Mouse (Mus musculus): ENCODE results near the gene Rpf2. TPM values are rescaled to one million over a fixed set of nuclear protein-coding genes. Genes with fewer than 3 reads are reported as not detected.

Rpf2 gene
- total RNA-seq, 1 experiment from 2014 or later = 281 TPM

GRCm38 (mm10) chr10:40177323-40177962 lies 69.4 kb downstream of the Rpf2 start:
- peak; percentile 62 for ATAC-seq (replicated peaks; ENCODE audit: low read depth, poor library complexity, severe bottlenecking)

Other genes with a start within 250 kb of the Rpf2 start
- not detected in 2 replicates for gene Mfsd4b1, start 221.8 kb downstream of the Rpf2 start, total RNA-seq (2017)
- gene Slc16a10, start 104.8 kb downstream of the Rpf2 start, total RNA-seq (2017) = 21.4 and 23.9 TPM in 2 replicates
- gene Gtf3c6, start 11.1 kb upstream of the Rpf2 start, total RNA-seq (2017) = 181 and 258 TPM in 2 replicates
- 202 and 215 TPM in 2 replicates for gene Amd1, start 55.1 kb upstream of the Rpf2 start, total RNA-seq (2017)
- gene Cdk19, start 92.5 kb upstream of the Rpf2 start, total RNA-seq (2017) = 60.0 and 65.2 TPM in 2 replicates

Measured in common myeloid progenitor, adult 5-6 weeks (primary cell).